Mouse (Mus musculus): ENCODE results near the gene Chaf1b.

- TF ChIP-seq CTCF (IDR thresholded peaks at IDR 0.05 in 2 of 3, conservative IDR thresholded peaks at IDR 0.05 in 1 of 3; ENCODE audit: control insufficient read depth in 1 of 3, insufficient read depth in 1 of 3, low read depth in 2 of 3, low read length in 3 of 3, poor library complexity in 1 of 3, severe bottlenecking in 1 of 3) = no peak
- TF ChIP-seq TCF12 (IDR thresholded peaks at IDR 0.05; ENCODE audit: low read depth, low read length) = peak; percentile 79
- TF ChIP-seq POLR2A (IDR thresholded peaks at IDR 0.05; ENCODE audit: control insufficient read depth in 1 of 2, insufficient read depth in 1 of 2, low read depth in 1 of 2, low read length in 2 of 2, poor library complexity in 1 of 2) = peak in 1 of 2 experiments; percentile 42; a peak in 1 of 4 replicates
- TF ChIP-seq MYC (IDR thresholded peaks at IDR 0.05; ENCODE audit: low read depth, low read length) = no peak
Measured at GRCm38 (mm10) chr16:93910735-93911665, 27.3 kb downstream of the Chaf1b start.

Measured in MEL (cell line).